Comparison of ENCODE assay signal across 23 mouse cellular contexts in genomic region chr11:4047766-4048165, GRCm38 (mm10). TPM values are rescaled to one million over a fixed set of nuclear protein-coding genes. Genes with fewer than 3 reads are reported as not detected.
"Had no signal": no experiment of that assay in that cellular context is flagged by ENCODE, and none has a peak within 500 bp of the region (broad histone marks: within the 10 kb centered on the region; RNA-seq: fewer than 3 reads in every experiment).

No protein-coding gene starts in this region.

- H3K4me2 ChIP-seq: lung, embryonic 14.5 days; midbrain, embryonic 12.5 days; neural tube, embryonic 12.5 days; stomach, embryonic 15.5 days had no signal

- H3K4me3 ChIP-seq: midbrain, embryonic 10.5 days; midbrain, embryonic 12.5 days; neural tube, embryonic 12.5 days; stomach, embryonic 15.5 days had no signal

- ATAC-seq: midbrain, embryonic 16.5 days had no signal

- DNase-seq: lung, embryonic 14.5 days; lung, postnatal 14 days; lung, postnatal 4 days; midbrain, embryonic 14.5 days; right cerebral cortex, postnatal 14 days; thymus, adult 2 months; thymus, postnatal 25 days; thymus, postnatal 4 days had no signal

- H3K27ac ChIP-seq: liver, embryonic 14.5 days; midbrain, embryonic 10.5 days; midbrain, embryonic 12.5 days; neural tube, embryonic 12.5 days; stomach, embryonic 15.5 days; stomach, postnatal 0 days had no signal

- H3K4me1 ChIP-seq: midbrain, embryonic 10.5 days; midbrain, embryonic 12.5 days; neural tube, embryonic 12.5 days; stomach, embryonic 15.5 days had no signal

- H3K9ac ChIP-seq: liver, embryonic 14.5 days; lung, embryonic 14.5 days; midbrain, embryonic 12.5 days; neural tube, embryonic 12.5 days; stomach, embryonic 15.5 days had no signal

- H3K9me3 ChIP-seq: midbrain, embryonic 10.5 days; midbrain, embryonic 12.5 days; neural tube, embryonic 12.5 days; stomach, embryonic 15.5 days had no signal

- H3K36me3 ChIP-seq: midbrain, embryonic 10.5 days; midbrain, embryonic 12.5 days; neural tube, embryonic 12.5 days; stomach, embryonic 15.5 days had no signal

- H3K27me3 ChIP-seq: neural tube, embryonic 12.5 days; stomach, embryonic 15.5 days had no signal

RNA-seq across cellular contexts. Expression of gene Sec14l4, which starts 16.5 kb away (rescaled TPM):
- total RNA-seq: megakaryocyte, adult 5-6 weeks; megakaryocyte-erythroid progenitor cell, adult 5-6 weeks; monocyte, adult 5-6 weeks; neutrophil, adult 5-6 weeks had no signal
- polyA plus RNA-seq: midbrain, embryonic 10.5 days; midbrain, embryonic 12.5 days; midbrain, embryonic 14.5 days; midbrain, embryonic 16.5 days; neural tube, embryonic 14.5 days had no signal

RNA-seq across cellular contexts. Expression of gene Sec14l3, which starts 16.9 kb away (rescaled TPM):
- total RNA-seq: megakaryocyte, adult 5-6 weeks; megakaryocyte-erythroid progenitor cell, adult 5-6 weeks; monocyte, adult 5-6 weeks; neutrophil, adult 5-6 weeks had no signal
- polyA plus RNA-seq: liver, embryonic 14.5 days; liver, embryonic 16.5 days; midbrain, embryonic 10.5 days; midbrain, embryonic 12.5 days; neural tube, embryonic 12.5 days; spleen, adult 2 months; urinary bladder, adult 2 months had no signal

RNA-seq across cellular contexts. Expression of gene Mtfp1, which starts 47.5 kb away (rescaled TPM):
- total RNA-seq: neutrophil, adult 5-6 weeks had no signal
